Mouse (Mus musculus) ovary, postnatal 14 days (tissue): Measurements from ENCODE around the gene Kcnj12.

Experiments used
- DNase-seq: peaks from one replicate; pipeline ENCODE4 v3.0.0; 2022; ENCODE audit warnings: low spot score

Kcnj12 gene

GRCm38 (mm10) chr11:61022550-61023391 lies at the start of gene Kcnj12:
Gene Kcnj12, plus strand, starts transcription at chr11:61022564.
- no peak for DNase-seq

GRCm38 (mm10) chr11:60975097-60975496 lies 47.3 kb upstream of the Kcnj12 start:
- no peak for DNase-seq

- no peak for DNase-seq
Measured at GRCm38 (mm10) chr11:60976234-60976633, 46.1 kb upstream of the Kcnj12 start.

GRCm38 (mm10) chr11:60976742-60977141 lies 45.6 kb upstream of the Kcnj12 start:
- DNase-seq = no peak

- no peak for DNase-seq
Measured at GRCm38 (mm10) chr11:60977153-60977552, 45.2 kb upstream of the Kcnj12 start.

- DNase-seq = no peak
Measured at GRCm38 (mm10) chr11:60978658-60979057, 43.7 kb upstream of the Kcnj12 start.

- no peak for DNase-seq
Measured at GRCm38 (mm10) chr11:60979788-60980187, 42.6 kb upstream of the Kcnj12 start.

GRCm38 (mm10) chr11:60981693-60982486 lies 40.5 kb upstream of the Kcnj12 start:
- no peak for DNase-seq

- DNase-seq = no peak
Measured at GRCm38 (mm10) chr11:60984912-60985558, 37.3 kb upstream of the Kcnj12 start.

- no peak for DNase-seq
Measured at GRCm38 (mm10) chr11:60990428-60990827, 31.9 kb upstream of the Kcnj12 start.

- no peak for DNase-seq
Measured at GRCm38 (mm10) chr11:61002736-61003135, 19.6 kb upstream of the Kcnj12 start.

- DNase-seq = no peak
Measured at GRCm38 (mm10) chr11:61004046-61004445, 18.3 kb upstream of the Kcnj12 start.

GRCm38 (mm10) chr11:61004781-61005180 lies 17.6 kb upstream of the Kcnj12 start:
- no peak for DNase-seq

- DNase-seq = no peak
Measured at GRCm38 (mm10) chr11:61005345-61005744, 17.0 kb upstream of the Kcnj12 start.

- DNase-seq = no peak
Measured at GRCm38 (mm10) chr11:61011736-61012294, 10.5 kb upstream of the Kcnj12 start.

GRCm38 (mm10) chr11:61016866-61017398 lies 5.4 kb upstream of the Kcnj12 start:
- no peak for DNase-seq

GRCm38 (mm10) chr11:61021129-61021528 lies 1.2 kb upstream of the Kcnj12 start:
- no peak for DNase-seq

- DNase-seq = no peak
Measured at GRCm38 (mm10) chr11:61021676-61022549, 451 bp upstream of the Kcnj12 start.

- DNase-seq = no peak
Measured at GRCm38 (mm10) chr11:61023416-61024200, 1.2 kb downstream of the Kcnj12 start.

GRCm38 (mm10) chr11:61024388-61024787 lies 2.0 kb downstream of the Kcnj12 start:
- no peak for DNase-seq
